Mouse (Mus musculus): ENCODE data around the gene Tsku.

GRCm38 (mm10) chr7:98371161-98371560 is 10.0 kb upstream of the Tsku start:
- TF ChIP-seq CTCF (IDR thresholded peaks at IDR 0.05; ENCODE audit: borderline replicate concordance, insufficient read depth, low read depth, low read length) (no peak), POLR2A (IDR thresholded peaks at IDR 0.05; ENCODE audit: borderline replicate concordance, insufficient read depth, low read length) (no peak)
